Mouse (Mus musculus) macrophage (primary cell): Measurements from ENCODE around the gene Psma6. TPM values are rescaled to one million over a fixed set of nuclear protein-coding genes. Genes with fewer than 3 reads are reported as not detected.
"Not testable (repeated sequence)": the region's sequence is repeated elsewhere in the genome, so short reads cannot be mapped to it uniquely, and the experiment has no call there.

ENCODE experiments used
- H3K27ac ChIP-seq: fragments of 350-480 bp; formaldehyde crosslinking; 2 replicates; pipeline ENCODE4 v1.9.0; 2021
- H3K36me3 ChIP-seq: fragments of 350-480 bp; formaldehyde crosslinking; 2 replicates; pipeline ENCODE4 v1.9.0; 2021; ENCODE audit errors: inconsistent target
- H3K4me3 ChIP-seq: fragments of 350-480 bp; formaldehyde crosslinking; 2 replicates; pipeline ENCODE4 v1.9.0; 2021; ENCODE audit errors: inconsistent target
- H3K79me2 ChIP-seq: fragments of 350-480 bp; formaldehyde crosslinking; 2 replicates; pipeline ENCODE4 v1.9.0; 2021; ENCODE audit errors: inconsistent target
- WGBS: methylation state at CpG from one replicate; pipeline ENCODE4 v1.1.7; 2026; ENCODE audit warnings: inconsistent platforms; ENCODE audit not compliant: missing documents; 5-methylcytosine and 5-hydroxymethylcytosine counted together
- polyA plus RNA-seq: library from polyadenylated mRNA; stranded (reverse); fragments of 250-400 nt; gene quantifications from 3 replicates; pipeline ENCODE4 v1.2.4, GENCODE M21; 2018; ENCODE audit warnings: inconsistent platforms

Psma6 gene
- polyA plus RNA-seq, 1 experiment from 2014 or later: 190 TPM

GRCm38 (mm10) chr12:55386456-55386855, 2.4 kb downstream of the Psma6 start:
- H3K4me3 ChIP-seq: no peak overlapping the region
- 93% methylated on average over 9 of the region's 9 CpGs for WGBS
- no peak overlapping the region for H3K27ac ChIP-seq
- H3K36me3 ChIP-seq: no peaks in the 10 kb centered on the region
- no peaks in the 10 kb centered on the region for H3K79me2 ChIP-seq

- H3K27ac ChIP-seq: no peak overlapping the region
- no peaks in the 10 kb centered on the region for H3K36me3 ChIP-seq
- no peaks in the 10 kb centered on the region for H3K79me2 ChIP-seq
- H3K4me3 ChIP-seq: no peak overlapping the region
- 75% methylated on average over 7 of the region's 7 CpGs for WGBS
These were observed 3.2 kb downstream of the Psma6 start for GRCm38 (mm10) chr12:55387083-55387787.

- Histone ChIP-seq H3K36me3 (no peaks in the 10 kb centered on the region), H3K27ac (no peak overlapping the region), H3K4me3 (no peak overlapping the region), H3K79me2 (no peaks in the 10 kb centered on the region)
- 68% methylated on average over 11 of the region's 11 CpGs for whole genome bisulfite sequencing
These were observed 3.9 kb downstream of the Psma6 start for GRCm38 (mm10) chr12:55387788-55388465.

GRCm38 (mm10) chr12:55388478-55388877, 4.5 kb downstream of the Psma6 start:
- no peaks in the 10 kb centered on the region for H3K36me3 ChIP-seq
- no peak overlapping the region for H3K4me3 ChIP-seq
- no peak overlapping the region for H3K27ac ChIP-seq
- H3K79me2 ChIP-seq: no peaks in the 10 kb centered on the region
- WGBS: 9% methylated on average over 2 of the region's 6 CpGs

- Histone ChIP-seq H3K4me3 (no peak overlapping the region), H3K36me3 (no peaks in the 10 kb centered on the region), H3K79me2 (no peaks in the 10 kb centered on the region), H3K27ac (peak overlapping the region; percentile 24; the same call in 1 of the 2 replicates)
- 15% methylated on average over 17 of the region's 17 CpGs for WGBS
These were observed 5.4 kb downstream of the Psma6 start for GRCm38 (mm10) chr12:55389132-55390081.

GRCm38 (mm10) chr12:55392120-55392519, 8.1 kb downstream of the Psma6 start:
- Histone ChIP-seq H3K36me3 (no peaks in the 10 kb centered on the region), H3K4me3 (no peak overlapping the region), H3K27ac (no peak overlapping the region), H3K79me2 (no peaks in the 10 kb centered on the region)

- no peak overlapping the region for H3K4me3 ChIP-seq
- no peaks in the 10 kb centered on the region for H3K36me3 ChIP-seq
- no peak overlapping the region for H3K27ac ChIP-seq
- H3K79me2 ChIP-seq: no peaks in the 10 kb centered on the region
- WGBS: 88% methylated on average over 11 of the region's 11 CpGs
These were observed 8.9 kb downstream of the Psma6 start for GRCm38 (mm10) chr12:55392733-55393577.

GRCm38 (mm10) chr12:55395601-55396000, 11.6 kb downstream of the Psma6 start:
- not testable (repeated sequence) for H3K27ac ChIP-seq, H3K4me3 ChIP-seq, H3K36me3 ChIP-seq
- WGBS: 96% methylated on average over 14 of the region's 14 CpGs
- H3K79me2 ChIP-seq: peaks cover 19% of the 10 kb centered on the region

- Histone ChIP-seq H3K36me3 (no peaks in the 10 kb centered on the region), H3K79me2 (peaks cover 29% of the 10 kb centered on the region), H3K27ac (no peak overlapping the region), H3K4me3 (no peak overlapping the region)
- WGBS: 91% methylated on average over 4 of the region's 4 CpGs
These were observed 12.5 kb downstream of the Psma6 start for GRCm38 (mm10) chr12:55396536-55396935.

- H3K79me2 ChIP-seq: peaks cover 40% of the 10 kb centered on the region
- peak overlapping the region; percentile 90 for H3K27ac ChIP-seq
- H3K4me3 ChIP-seq: peak overlapping the region; percentile 20
- H3K36me3 ChIP-seq: no peaks in the 10 kb centered on the region
- 74% methylated on average over 9 of the region's 9 CpGs for WGBS
These were observed 13.7 kb downstream of the Psma6 start for GRCm38 (mm10) chr12:55397544-55398239.

- Histone ChIP-seq H3K27ac (peak overlapping the region; percentile 90), H3K79me2 (peaks cover 48% of the 10 kb centered on the region), H3K4me3 (peak overlapping the region; percentile 90), H3K36me3 (no peaks in the 10 kb centered on the region)
- WGBS: 2% methylated on average over 51 of the region's 51 CpGs
These were observed 14.5 kb downstream of the Psma6 start for GRCm38 (mm10) chr12:55398240-55399127.

GRCm38 (mm10) chr12:55399128-55399677, 15.2 kb downstream of the Psma6 start:
- 3% methylated on average over 13 of the region's 20 CpGs for WGBS
- H3K4me3 ChIP-seq: peak overlapping the region; percentile 90
- H3K27ac ChIP-seq: peak overlapping the region; percentile 73
- peaks cover 55% of the 10 kb centered on the region for H3K79me2 ChIP-seq
- H3K36me3 ChIP-seq: no peaks in the 10 kb centered on the region
